Mouse (Mus musculus): ENCODE data around the gene BC017158.

DNA sequence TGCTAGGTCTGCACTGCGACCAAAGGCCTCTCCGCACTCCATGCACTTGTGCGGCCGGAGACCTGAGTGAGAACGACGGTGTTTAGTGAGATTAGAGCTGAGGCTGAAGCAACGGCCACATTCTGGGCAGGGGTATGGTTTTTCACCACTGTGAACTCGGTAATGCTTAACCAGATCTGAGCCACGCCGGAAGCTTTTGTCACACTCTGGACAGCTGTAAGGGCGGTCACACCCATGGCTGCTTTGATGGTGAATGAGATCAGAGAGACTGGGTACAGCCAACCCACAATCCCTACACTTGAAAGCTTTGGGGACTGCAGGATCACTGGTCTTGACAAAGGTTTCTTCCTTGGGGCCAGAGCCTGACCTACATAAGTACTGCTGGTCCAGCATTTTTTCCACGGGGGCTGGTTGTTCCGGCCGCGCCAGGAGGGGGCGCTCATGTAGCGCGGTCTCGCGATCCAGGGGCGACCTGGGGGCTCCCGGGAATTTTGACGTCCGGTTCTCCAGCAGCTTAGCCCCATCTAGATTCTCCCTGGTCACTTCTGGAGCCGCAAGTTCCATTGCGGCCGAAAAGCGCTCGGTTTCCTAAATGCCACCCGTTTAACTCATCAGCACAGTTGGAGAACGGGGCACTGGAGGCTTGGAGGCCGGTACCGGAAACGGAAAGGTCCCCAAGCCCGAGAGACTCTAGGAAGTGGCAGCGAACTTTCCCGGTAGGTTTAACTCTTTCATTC is 60.9 kb downstream of the BC017158 start, which contains the start of gene Armc5:
- no peak for TF ChIP-seq POLR2A (IDR thresholded peaks at IDR 0.05; ENCODE audit: low read depth, low read length)
- peak; percentile 66; the same call in 1 of the 2 replicates for TF ChIP-seq CTCF (IDR thresholded peaks at IDR 0.05; ENCODE audit: extremely low read depth, insufficient read depth, insufficient read length, insufficient replicate concordance)
